Mouse (Mus musculus) limb, embryonic 11.5 days (tissue): ENCODE results near the gene Fbxl21. TPM values are rescaled to one million over a fixed set of nuclear protein-coding genes. Genes with fewer than 3 reads are reported as not detected.

Experiments used
- ATAC-seq: fragments of 200-750 bp; cut with Nextera tagmentation; 2 replicates; pipeline ENCODE4 v1.8.0; 2017; ENCODE audit warnings: low read depth; ENCODE audit not compliant: insufficient number of reproducible peaks, low FRiP score, low TSS enrichment
- DNase-seq: peaks from one replicate; pipeline ENCODE4 v3.0.0-alpha.2; 2015; ENCODE audit warnings: low spot score
- H3K27ac ChIP-seq: fragments of 300-500 bp; sonication (generic); replicated peaks from 2 replicates; pipeline ENCODE4 v1.5.1; 2014; ENCODE audit warnings: low read depth, mild to moderate bottlenecking, low read length
- H3K27me3 ChIP-seq: fragments of 300-500 bp; sonication (generic); 2 replicates; pipeline ENCODE4 v1.6.1; 2014; ENCODE audit warnings: mild to moderate bottlenecking, low read length, mixed read lengths; ENCODE audit not compliant: control insufficient read depth, insufficient read depth
- H3K36me3 ChIP-seq: fragments of 300-500 bp; sonication (generic); 2 replicates; pipeline ENCODE4 v1.6.1; 2014; ENCODE audit warnings: mild to moderate bottlenecking, low read length, moderate library complexity, mixed read lengths; ENCODE audit not compliant: control insufficient read depth, insufficient read depth
- H3K4me1 ChIP-seq: fragments of 300-500 bp; sonication (generic); 2 replicates; pipeline ENCODE4 v1.6.1; 2014; ENCODE audit warnings: low read length, mixed read lengths; ENCODE audit not compliant: control insufficient read depth, insufficient read depth
- H3K4me2 ChIP-seq: fragments of 300-500 bp; sonication (generic); 2 replicates; pipeline ENCODE4 v1.6.1; 2014; ENCODE audit warnings: low read depth, mild to moderate bottlenecking, moderate library complexity; ENCODE audit not compliant: severe bottlenecking
- H3K4me3 ChIP-seq: fragments of 300-500 bp; sonication (generic); 2 replicates; pipeline ENCODE4 v1.5.1; 2014; ENCODE audit warnings: low read depth, low read length
- H3K9ac ChIP-seq: fragments of 300-500 bp; sonication (generic); 2 replicates; pipeline ENCODE4 v1.6.1; 2014; ENCODE audit warnings: mild to moderate bottlenecking, low read length
- H3K9me3 ChIP-seq: fragments of 300-500 bp; sonication (generic); 2 replicates; pipeline ENCODE4 v1.6.1; 2016; ENCODE audit warnings: low read length; ENCODE audit not compliant: control insufficient read depth
- WGBS: fragments of 180-500 bp; shearing (Covaris S2); extraction: QIAGEN DNeasy Blood & Tissue Kit; methylation state at CpG from one replicate; pipeline ENCODE4 v1.1.7; 2014; 5-methylcytosine and 5-hydroxymethylcytosine counted together
- polyA plus RNA-seq: library from polyadenylated mRNA; unstranded; fragments of >200 nt; fragmentation: Nextera tagmentation; extraction: Ambion mirVana; gene quantifications from 2 replicates; pipeline ENCODE4 v1.2.1, GENCODE M21; 2014

Gene Fbxl21
- polyA plus RNA-seq, 1 experiment from 2014 or later = 1.5 TPM

GRCm38 (mm10) chr13:56522821-56523167, 522 bp downstream of the Fbxl21 start:
- H3K9ac ChIP-seq = peak overlapping the region; percentile 61
- H3K36me3 ChIP-seq = no peaks in the 10 kb centered on the region
- DNase-seq (no peak), ATAC-seq (no peak)
- peak overlapping the region; percentile 78 for H3K4me2 ChIP-seq
- H3K27ac ChIP-seq = no peak overlapping the region
- no peaks in the 10 kb centered on the region for H3K4me1 ChIP-seq
- H3K27me3 ChIP-seq = no peaks in the 10 kb centered on the region
- H3K9me3 ChIP-seq = no peaks in the 10 kb centered on the region
- 5% methylated on average over 8 of the region's 8 CpGs for WGBS
- H3K4me3 ChIP-seq = peak overlapping the region; percentile 50

GRCm38 (mm10) chr13:56526871-56527270, 4.6 kb downstream of the Fbxl21 start:
- no peak overlapping the region for H3K27ac ChIP-seq
- ATAC-seq = no peak
- no peaks in the 10 kb centered on the region for H3K4me1 ChIP-seq
- no peak for DNase-seq
- H3K27me3 ChIP-seq = no peaks in the 10 kb centered on the region
- H3K9ac ChIP-seq = no peak overlapping the region
- H3K4me2 ChIP-seq = no peak overlapping the region
- no peak overlapping the region for H3K4me3 ChIP-seq
- WGBS = 85% methylated on average over 12 of the region's 12 CpGs
- H3K36me3 ChIP-seq = no peaks in the 10 kb centered on the region
- no peaks in the 10 kb centered on the region for H3K9me3 ChIP-seq

DNA sequence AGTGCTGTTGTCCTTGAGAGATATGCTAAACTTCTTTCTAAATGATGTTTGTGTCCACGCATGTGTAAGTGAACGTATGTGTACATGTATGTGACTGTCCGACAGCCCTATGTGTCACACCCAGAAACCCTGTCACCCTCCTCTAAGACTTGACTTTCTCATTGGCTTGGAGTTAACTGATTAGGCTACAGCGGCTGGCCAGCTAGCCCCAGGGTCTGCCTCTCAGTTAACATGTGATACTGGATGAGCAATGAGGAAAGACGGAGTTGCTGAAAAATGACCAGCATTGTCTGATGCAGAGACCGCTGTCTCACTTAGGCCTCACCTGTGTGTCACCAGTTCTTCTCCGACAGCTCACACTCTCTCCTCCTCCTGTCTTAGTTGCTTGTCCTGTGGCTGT, 5.6 kb downstream of the Fbxl21 start:
- no peaks in the 10 kb centered on the region for H3K4me1 ChIP-seq
- no peaks in the 10 kb centered on the region for H3K9me3 ChIP-seq
- no peak for DNase-seq
- no peak overlapping the region for H3K4me3 ChIP-seq
- no peak overlapping the region for H3K9ac ChIP-seq
- H3K27ac ChIP-seq = no peak overlapping the region
- no peaks in the 10 kb centered on the region for H3K27me3 ChIP-seq
- H3K36me3 ChIP-seq = no peaks in the 10 kb centered on the region
- 90% methylated on average over 7 of the region's 7 CpGs for WGBS
- ATAC-seq = no peak
- no peak overlapping the region for H3K4me2 ChIP-seq

GRCm38 (mm10) chr13:56528281-56528680, 6.0 kb downstream of the Fbxl21 start:
- Histone ChIP-seq H3K27me3 (no peaks in the 10 kb centered on the region), H3K9ac (no peak overlapping the region), H3K4me3 (no peak overlapping the region), H3K27ac (no peak overlapping the region), H3K9me3 (no peaks in the 10 kb centered on the region), H3K4me1 (no peaks in the 10 kb centered on the region), H3K4me2 (no peak overlapping the region), H3K36me3 (no peaks in the 10 kb centered on the region)
- 86% methylated on average over 11 of the region's 11 CpGs for WGBS
- DNase-seq = no peak
- ATAC-seq = no peak

DNA sequence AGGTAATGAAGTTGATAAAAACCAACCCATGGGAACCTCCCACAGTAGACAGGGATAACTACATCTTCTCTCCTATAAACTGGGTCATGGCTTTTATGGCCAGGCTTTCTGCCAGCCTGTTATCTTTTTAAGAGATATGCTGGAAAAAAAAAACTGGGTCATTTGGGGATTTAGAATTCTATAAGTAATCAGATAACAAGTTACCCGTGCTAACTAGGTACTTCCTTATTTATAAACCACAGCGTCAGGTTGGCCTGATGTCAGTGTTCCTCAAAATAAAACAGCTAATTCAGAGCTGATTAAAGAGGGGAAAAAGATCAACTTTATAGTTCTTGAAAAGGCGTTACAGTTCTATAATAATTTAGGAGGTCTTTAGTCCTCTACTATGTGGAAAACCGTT, 6.8 kb downstream of the Fbxl21 start:
- H3K4me1 ChIP-seq = no peaks in the 10 kb centered on the region
- H3K4me2 ChIP-seq = no peak overlapping the region
- no peak for DNase-seq
- no peak for ATAC-seq
- H3K9me3 ChIP-seq = no peaks in the 10 kb centered on the region
- 76% methylated on average over 4 of the region's 4 CpGs for WGBS
- H3K4me3 ChIP-seq = no peak overlapping the region
- no peak overlapping the region for H3K27ac ChIP-seq
- H3K9ac ChIP-seq = no peak overlapping the region
- H3K36me3 ChIP-seq = no peaks in the 10 kb centered on the region
- H3K27me3 ChIP-seq = no peaks in the 10 kb centered on the region

GRCm38 (mm10) chr13:56529685-56530084, 7.4 kb downstream of the Fbxl21 start:
- Histone ChIP-seq H3K9me3 (no peaks in the 10 kb centered on the region), H3K27me3 (no peaks in the 10 kb centered on the region), H3K27ac (no peak overlapping the region), H3K4me1 (no peaks in the 10 kb centered on the region), H3K36me3 (no peaks in the 10 kb centered on the region), H3K4me2 (no peak overlapping the region), H3K4me3 (no peak overlapping the region), H3K9ac (no peak overlapping the region)
- ATAC-seq (no peak), DNase-seq (no peak)
- WGBS = 67% methylated on average over 8 of the region's 8 CpGs

DNA sequence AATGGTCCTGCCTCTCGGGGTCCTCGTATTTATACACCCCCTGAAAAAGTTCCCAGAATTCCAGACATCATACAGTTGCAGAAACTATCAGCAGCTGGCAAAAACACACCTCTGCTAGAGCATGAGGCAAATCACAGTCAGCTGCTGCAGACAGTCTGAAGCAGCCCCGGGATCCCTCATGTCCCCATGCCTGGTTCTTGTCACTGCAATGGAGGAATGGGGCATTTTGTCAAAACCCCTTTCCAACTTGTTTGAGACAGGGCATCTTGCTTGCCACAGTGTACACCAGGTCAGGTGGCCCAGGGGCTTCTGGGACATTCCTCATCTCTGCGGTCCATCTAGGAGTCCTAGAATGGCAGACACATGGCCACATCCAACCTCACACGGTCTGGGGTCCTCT, 12.7 kb downstream of the Fbxl21 start:
- DNase-seq (no peak), ATAC-seq (no peak)
- Histone ChIP-seq H3K27me3 (no peaks in the 10 kb centered on the region), H3K4me2 (no peak overlapping the region), H3K9ac (no peak overlapping the region), H3K36me3 (no peaks in the 10 kb centered on the region), H3K4me3 (no peak overlapping the region), H3K4me1 (no peaks in the 10 kb centered on the region), H3K9me3 (no peaks in the 10 kb centered on the region), H3K27ac (no peak overlapping the region)
- 80% methylated on average over 5 of the region's 5 CpGs for WGBS

- Histone ChIP-seq H3K4me2 (no peak overlapping the region), H3K9ac (no peak overlapping the region), H3K36me3 (no peaks in the 10 kb centered on the region), H3K27me3 (no peaks in the 10 kb centered on the region), H3K4me1 (no peaks in the 10 kb centered on the region), H3K9me3 (no peaks in the 10 kb centered on the region), H3K4me3 (no peak overlapping the region), H3K27ac (no peak overlapping the region)
- no peak for ATAC-seq
- WGBS = 73% methylated on average over 5 of the region's 5 CpGs
- no peak for DNase-seq
Observed at GRCm38 (mm10) chr13:56535570-56535969, 13.3 kb downstream of the Fbxl21 start.

DNA sequence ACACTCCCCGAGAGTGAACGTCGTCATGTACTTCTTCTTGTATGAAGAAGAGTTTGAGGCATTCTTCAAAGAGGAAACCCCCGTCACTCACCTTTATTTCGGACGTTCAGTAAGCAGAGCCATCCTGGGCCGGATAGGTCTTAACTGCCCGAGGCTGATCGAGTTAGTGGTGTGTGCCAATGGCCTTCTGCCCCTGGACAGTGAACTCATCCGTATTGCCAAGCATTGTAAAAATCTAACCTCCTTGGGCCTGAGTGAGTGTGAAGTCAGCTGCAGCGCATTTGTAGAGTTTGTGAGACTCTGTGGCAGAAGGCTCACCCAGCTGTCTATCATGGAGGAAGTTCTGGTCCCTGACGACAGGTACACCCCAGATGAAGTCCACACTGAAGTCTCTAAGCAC, 14.8 kb downstream of the Fbxl21 start:
- no peak overlapping the region for H3K4me3 ChIP-seq
- no peak for ATAC-seq
- no peak overlapping the region for H3K4me2 ChIP-seq
- H3K36me3 ChIP-seq = no peaks in the 10 kb centered on the region
- 90% methylated on average over 12 of the region's 12 CpGs for WGBS
- no peaks in the 10 kb centered on the region for H3K9me3 ChIP-seq
- H3K27me3 ChIP-seq = no peaks in the 10 kb centered on the region
- H3K9ac ChIP-seq = no peak overlapping the region
- DNase-seq = no peak
- no peak overlapping the region for H3K27ac ChIP-seq
- no peaks in the 10 kb centered on the region for H3K4me1 ChIP-seq
